Mouse (Mus musculus): ENCODE measurements around the gene Fosl2. TPM values are rescaled to one million over a fixed set of nuclear protein-coding genes. Genes with fewer than 3 reads are reported as not detected.
A peak's percentile ranks its signal among the peaks of the same experiment; 100 is the strongest.

Fosl2 gene
- polyA plus RNA-seq (2017; shearing (Covaris generic)): 1 to 10 TPM in 1 of 2 experiments, under 1 TPM in 1; 0.66 to 1.2 TPM

GRCm38 (mm10) chr5:32135336-32136206 lies at the start of gene Fosl2:
Fosl2 (plus strand) TSS chr5:32135801.
- ATAC-seq: peak; percentile 79

- no peak for ATAC-seq
Measured at GRCm38 (mm10) chr5:32085971-32086370, 49.6 kb upstream of the Fosl2 start.

- ATAC-seq: no peak
Measured at GRCm38 (mm10) chr5:32086526-32087090, 49.0 kb upstream of the Fosl2 start.

DNA sequence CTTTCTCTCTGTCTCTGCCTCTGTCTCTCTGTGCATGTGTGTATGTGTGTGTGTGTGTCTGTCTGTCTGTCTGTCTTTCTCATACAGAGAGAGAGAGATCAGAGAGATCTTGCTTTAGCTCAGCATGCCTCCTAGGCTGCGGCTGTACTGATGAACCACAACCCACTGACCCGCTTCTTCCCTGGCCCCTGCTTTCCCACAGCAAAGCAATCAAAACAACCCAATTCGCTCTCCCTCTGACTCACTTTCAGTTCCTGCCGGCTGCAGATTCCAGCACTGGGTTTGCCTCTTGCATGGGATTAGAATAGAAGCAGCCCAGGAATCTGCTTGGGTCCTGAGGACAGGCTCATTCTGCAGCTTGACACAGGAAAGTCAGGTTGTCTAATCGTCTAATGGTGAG lies 46.1 kb upstream of the Fosl2 start:
- ATAC-seq: no peak

DNA sequence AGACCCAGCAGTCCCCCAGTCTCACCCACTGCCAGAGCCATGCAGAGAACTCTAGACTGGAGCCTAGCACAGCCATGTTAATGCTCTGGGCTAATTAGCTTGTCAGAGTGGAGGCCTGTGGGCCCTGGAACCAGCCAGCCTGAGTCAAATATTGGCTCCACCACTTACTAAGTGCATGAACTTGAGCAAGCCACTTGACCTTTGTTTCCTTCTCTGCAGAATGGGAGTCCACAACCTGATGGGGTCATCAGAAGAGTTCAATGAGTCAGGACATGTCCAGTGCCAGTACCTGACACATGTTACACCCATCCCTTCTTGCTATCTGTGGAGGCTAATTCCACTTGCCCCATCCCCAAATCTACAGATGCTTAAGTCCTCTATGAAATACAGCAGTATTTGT lies 43.3 kb upstream of the Fosl2 start:
- ATAC-seq: no peak

DNA sequence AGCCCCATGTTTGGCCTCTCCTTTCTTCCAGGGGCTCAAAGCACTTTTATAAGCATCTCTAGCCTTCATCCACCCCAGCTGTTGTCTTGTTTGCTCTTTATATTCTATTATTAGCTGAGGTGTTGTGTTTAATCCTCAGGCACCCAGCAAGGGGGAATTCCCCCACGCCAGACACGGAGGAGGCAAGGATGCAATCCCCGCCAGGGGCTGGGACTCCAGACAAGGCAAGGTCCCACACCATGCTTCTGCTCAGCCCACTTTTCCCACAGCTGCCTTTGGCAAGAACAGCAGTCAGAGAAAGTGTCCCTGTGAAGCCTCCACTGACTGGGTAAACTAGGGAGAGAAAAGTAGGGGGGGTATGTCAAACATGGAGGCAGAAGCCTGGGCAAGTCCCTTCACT lies 36.9 kb upstream of the Fosl2 start:
- no peak for ATAC-seq

DNA sequence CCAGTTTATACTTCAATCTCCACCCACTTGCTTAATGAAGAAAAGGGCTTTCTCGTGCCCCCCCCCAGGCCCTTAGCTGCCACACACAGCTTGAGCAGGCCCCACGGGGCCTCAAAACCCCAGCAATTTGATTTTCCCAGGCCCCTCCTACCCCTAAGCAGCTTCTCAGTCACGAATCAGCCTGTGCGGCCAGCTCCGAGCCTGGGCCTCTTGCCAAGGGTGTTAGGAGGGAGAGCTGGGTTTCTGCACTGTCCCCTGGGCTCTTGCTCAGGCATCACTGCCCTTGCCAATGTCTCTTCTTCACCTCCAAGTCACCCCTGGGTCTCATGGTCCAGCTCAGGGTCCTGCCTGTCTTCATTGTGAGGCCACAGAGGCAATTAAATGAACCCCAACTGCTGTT lies 33.1 kb upstream of the Fosl2 start:
- no peak for ATAC-seq

- no peak for ATAC-seq
Measured at GRCm38 (mm10) chr5:32102971-32103431, 32.6 kb upstream of the Fosl2 start.

DNA sequence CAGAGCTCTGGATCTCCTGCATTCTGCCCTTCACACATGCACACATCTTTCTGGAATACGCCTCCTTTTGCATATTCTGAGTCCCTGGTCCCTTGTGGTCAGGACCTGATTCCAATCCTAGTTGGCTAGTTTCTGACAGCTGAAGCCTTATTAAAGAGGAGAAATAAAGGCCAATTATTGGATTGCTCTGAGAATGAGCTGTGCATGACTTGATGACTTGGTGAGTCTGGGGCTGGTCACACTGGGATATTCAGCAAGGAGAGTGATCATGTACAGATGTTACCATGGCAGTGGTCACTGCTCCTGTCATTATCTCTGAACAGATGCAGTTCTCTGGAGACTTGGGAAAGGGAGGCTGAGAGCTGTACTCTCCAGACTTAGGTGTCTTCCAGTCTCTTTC lies 32.1 kb upstream of the Fosl2 start:
- no peak for ATAC-seq

DNA sequence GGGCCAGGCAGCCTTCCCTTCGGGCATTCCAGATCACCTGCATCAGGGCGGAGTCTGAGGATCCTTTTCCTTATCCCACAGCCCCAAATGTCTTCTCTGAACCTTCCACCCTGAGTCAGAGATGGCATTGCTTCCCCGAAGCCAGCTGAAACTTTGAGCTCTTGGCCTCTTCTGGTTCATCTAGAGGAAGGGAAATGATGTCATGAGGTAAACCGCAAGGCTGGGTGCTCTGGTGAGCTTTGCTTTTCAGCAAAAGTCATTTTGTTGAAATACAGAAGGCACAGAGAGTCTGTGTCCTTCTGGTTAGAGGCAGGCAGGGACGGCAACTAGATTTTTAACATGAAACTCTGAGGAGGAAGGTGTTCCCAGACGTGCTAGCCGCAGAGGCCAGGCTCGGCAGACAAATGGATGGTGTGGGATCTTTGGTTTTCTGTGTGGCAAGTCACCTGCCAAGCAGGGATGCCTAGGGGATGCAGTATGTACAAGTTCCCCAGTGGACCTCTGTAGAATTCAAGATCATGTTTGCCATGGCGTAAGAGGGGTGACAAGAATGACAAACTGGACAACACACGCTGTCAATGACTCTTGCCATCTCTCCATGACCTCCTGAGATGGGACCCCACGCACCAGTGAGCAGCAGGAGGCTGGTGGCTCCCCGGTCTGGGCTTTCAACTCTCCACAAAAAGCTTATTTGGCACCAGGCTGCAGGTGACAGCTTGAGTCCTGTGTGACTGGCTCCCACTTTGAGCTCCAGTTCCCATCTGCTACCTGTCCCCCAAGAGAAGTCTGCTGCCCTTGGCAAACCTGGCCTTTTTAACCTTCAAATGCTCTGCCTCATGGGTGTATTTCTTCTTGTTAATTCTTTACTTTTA lies 31.2 kb upstream of the Fosl2 start:
- peak; percentile 98 for ATAC-seq

DNA sequence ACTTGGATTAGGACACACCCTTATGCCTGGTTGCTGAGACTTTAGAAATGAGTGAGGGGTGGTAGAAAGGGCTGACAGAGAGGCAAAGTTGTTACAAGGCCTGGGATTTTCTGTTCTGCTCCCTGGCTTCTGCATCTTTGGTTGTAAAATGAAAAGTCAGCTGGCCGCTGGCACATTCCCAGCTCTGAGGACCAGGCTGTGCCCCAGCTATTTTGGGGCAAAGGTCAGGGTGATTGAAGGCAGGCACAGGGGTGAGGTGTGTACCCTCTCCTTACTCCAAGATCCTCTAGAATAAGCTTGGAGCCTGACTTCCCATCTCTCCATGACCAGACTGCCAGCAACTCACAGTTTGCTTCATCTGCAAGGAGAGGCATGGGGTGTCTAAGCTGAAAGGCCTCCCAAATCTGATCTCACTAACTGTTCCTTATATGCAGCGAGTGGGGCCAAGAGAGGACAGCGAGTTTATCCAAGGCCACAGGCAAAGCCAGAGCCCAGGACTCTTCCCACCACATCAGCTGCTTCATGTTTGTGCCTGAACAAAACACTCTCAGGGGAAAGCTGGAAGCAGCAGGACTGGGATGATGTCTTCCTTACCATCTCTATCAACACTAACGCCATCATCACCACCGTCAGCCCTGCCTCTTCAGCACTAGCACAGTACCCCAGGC lies 29.0 kb upstream of the Fosl2 start:
- ATAC-seq: no peak

- no peak for ATAC-seq
Measured at GRCm38 (mm10) chr5:32110651-32111050, 24.9 kb upstream of the Fosl2 start.

DNA sequence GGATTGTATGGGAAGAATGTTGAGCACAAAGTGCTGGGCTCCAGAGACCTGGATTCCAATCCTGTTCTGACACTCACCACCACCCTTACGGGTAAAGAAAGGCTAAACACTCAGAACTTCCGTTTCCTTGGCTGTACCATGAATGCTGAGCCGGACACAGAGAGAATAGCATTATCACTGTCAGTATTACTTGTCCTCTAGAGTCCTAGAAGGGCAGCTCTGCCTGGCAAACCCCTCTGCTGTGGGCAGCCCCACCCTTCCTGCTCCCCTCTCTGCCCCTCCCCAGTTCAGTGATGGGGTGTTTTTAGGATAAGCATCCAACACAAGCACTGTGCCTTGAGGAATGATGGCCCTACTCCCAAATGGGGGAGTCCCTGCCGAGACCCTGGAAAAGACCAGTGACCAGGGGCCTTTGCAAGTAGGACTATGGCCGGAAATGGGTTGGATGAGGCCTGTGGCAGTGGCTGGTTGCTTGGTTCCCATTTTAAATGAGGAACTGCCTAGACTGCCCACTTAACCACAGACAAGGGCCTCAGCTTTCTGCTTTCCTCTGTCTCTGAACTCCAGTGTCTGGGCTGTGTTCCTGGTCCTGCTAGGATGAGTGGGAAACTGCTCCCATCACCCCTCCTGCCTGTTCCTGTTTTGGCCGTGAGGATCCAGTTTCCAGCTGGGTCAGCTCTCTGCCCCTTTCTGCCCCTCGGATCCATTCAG lies 23.2 kb upstream of the Fosl2 start:
- ATAC-seq: no peak

- no peak for ATAC-seq
Measured at GRCm38 (mm10) chr5:32120901-32121376, 14.7 kb upstream of the Fosl2 start.

DNA sequence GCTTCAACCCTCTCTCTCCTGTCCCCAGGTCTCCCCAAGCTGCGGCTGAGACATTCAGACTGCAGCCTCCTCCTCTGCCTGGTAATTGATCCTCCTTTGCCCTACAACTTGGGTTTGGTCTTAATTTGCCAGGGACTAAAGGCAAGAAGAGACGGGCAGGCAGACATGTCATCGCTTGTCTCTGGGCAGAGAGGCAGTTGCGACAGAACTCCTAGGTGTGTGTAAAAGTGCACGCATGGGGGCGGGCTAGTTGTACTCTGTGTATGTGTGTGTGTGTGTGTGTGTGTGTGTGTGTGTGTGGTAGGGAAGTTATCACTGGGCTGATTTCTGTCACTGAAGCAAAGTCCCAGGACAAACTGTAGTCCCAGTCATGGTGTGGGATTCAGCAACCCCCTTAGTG lies 13.7 kb upstream of the Fosl2 start:
- no peak for ATAC-seq

DNA sequence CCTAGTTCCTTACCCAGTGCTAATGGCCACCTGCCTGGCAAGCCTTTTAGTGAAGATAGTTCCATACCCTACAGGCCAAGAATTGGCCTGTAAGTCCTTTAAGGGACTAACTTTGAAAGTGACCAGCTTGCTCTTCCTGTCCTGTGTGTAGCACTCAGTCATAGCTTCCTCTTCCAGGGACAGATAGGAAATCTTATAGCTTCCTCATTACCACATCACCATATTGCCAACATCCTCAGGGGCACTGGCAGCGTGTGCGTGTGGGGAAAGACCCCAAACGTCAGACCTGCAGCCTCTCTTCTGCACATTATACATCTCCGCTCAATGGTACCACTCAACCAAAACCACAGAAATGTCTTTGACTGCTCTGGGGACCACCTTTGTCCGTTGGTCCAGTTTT lies 13.2 kb upstream of the Fosl2 start:
- no peak for ATAC-seq

GRCm38 (mm10) chr5:32124957-32125356 lies 10.6 kb upstream of the Fosl2 start:
- ATAC-seq: no peak

DNA sequence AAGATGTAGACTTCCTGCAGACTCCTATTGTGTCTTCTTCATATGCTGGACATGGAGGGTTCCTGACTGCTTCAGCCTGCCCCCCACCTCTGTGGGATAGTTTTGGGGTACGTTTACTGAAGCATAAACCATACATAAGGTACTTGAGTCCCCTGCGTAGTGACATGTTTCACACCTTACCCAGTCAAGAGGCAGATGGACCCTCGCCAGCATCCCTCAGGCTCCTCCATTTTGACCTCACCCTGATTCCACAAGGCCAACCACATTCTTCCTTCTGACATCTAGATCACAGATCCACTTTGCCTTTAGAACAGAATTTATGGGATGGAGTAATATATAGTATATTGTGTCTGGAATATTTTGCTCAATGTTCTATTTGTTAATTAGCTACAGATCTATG lies 8.4 kb upstream of the Fosl2 start:
- ATAC-seq: no peak

- ATAC-seq: no peak
Measured at GRCm38 (mm10) chr5:32127927-32128326, 7.7 kb upstream of the Fosl2 start.

DNA sequence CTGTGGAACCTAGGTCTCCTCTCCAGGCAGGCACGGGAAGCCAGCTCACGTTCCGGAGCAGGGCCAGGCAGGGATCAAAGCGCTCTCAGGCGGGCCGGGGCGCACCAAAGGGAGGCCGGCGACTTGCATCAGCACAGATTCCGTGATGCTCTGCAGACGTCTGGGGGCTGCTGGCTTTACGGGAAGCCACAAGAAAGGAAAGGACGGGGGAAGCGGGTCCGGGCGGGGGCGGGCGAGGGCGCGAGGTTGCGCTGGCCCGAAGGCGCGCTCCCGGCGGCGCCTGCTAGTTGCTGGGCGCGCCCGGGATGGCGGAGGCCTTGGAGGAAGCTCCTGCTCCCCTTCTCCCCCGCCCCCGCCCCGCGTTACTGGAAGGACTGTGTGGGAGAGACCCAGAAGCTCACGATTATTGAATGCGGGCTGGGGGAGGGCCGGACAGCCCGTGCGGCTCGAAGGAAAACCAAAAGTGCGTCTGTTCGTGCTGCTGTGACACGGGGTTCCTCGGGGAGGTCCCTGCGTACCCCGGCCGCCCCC lies 2.6 kb upstream of the Fosl2 start:
- no peak for ATAC-seq

DNA sequence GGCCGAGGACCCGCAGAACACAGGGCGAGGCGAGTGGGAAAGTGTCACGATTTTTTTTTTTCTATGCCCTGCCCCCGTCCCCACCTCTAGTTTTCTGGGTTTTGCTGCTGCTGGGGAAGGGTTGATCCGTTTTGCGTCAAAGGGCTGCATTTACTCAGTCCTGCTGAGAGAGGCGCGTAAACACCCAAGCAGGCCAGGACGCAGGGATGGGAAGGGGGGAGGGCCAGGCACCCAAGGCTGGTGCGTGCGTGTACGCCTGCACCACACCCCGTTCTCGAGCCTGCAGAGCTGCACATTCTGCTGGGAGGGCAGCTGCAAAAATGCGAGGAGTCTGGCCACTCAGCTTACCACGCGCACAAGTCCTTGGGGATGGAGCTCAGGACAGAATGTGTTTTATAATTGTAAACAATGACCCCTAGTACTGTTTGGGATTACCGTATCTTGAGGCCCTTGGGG lies 2.0 kb upstream of the Fosl2 start:
- no peak for ATAC-seq

All from activated CD4-positive, CD25-positive, alpha-beta regulatory T cell, adult 4 months (primary cell).